Mouse (Mus musculus): ENCODE results near the gene Dapl1.

GRCm38 (mm10) chr2:59544237-59544909, 59.9 kb downstream of the Dapl1 start:
- TF ChIP-seq CTCF (IDR thresholded peaks at IDR 0.05; ENCODE audit: borderline replicate concordance, extremely low read depth, insufficient read depth, insufficient read length) (no peak), POLR2A (IDR thresholded peaks at IDR 0.05; ENCODE audit: borderline replicate concordance, extremely low read depth, insufficient read depth, insufficient read length, poor library complexity, severe bottlenecking) (no peak)
